Mouse (Mus musculus): Measurements from ENCODE around the gene Fam213a. TPM values are rescaled to one million over a fixed set of nuclear protein-coding genes. Genes with fewer than 3 reads are reported as not detected.

Fam213a gene
- polyA plus RNA-seq, 1 experiment from 2014 or later: 50.5 TPM

- H3K4me1 ChIP-seq: peaks cover 52% of the 10 kb centered on the region
- 0 out of 2 replicates have a peak, but pooled peaks cover 7% of the 10 kb centered on the region for H3K36me3 ChIP-seq (replicated peaks)
- H3K27me3 ChIP-seq (ENCODE audit: poor library complexity, severe bottlenecking): peaks cover 20% of the 10 kb centered on the region
- no peaks in the 10 kb centered on the region for H3K9me3 ChIP-seq
- no peak for DNase-seq (ENCODE audit: extremely low spot score, low spot score)
- peak within 1 kb of the TSS; percentile 95 for H3K27ac ChIP-seq
- peak within 1 kb of the TSS; percentile 88 for H3K4me3 ChIP-seq
- WGBS: under 1% methylated on average over 54 of the region's 54 CpGs
These were observed 47.2 kb downstream of the Fam213a start, which contains the start of gene Tspan14 for GRCm38 (mm10) chr14:40966392-40966861. TSS of gene Tspan14 (minus strand) at chr14:40966807.

GRCm38 (mm10) chr14:40965507-40966356 lies 47.9 kb downstream of the Fam213a start:
- Histone ChIP-seq H3K9me3 (no peaks in the 10 kb centered on the region), H3K36me3 (replicated peaks) (0 out of 2 replicates have a peak, but pooled peaks cover 7% of the 10 kb centered on the region), H3K4me1 (peaks cover 52% of the 10 kb centered on the region), H3K27me3 (ENCODE audit: poor library complexity, severe bottlenecking) (peaks cover 20% of the 10 kb centered on the region), H3K4me3 (peak overlapping the region; percentile 88), H3K27ac (peak overlapping the region; percentile 95)
- DNase-seq (ENCODE audit: extremely low spot score, low spot score): peak; percentile 54
- under 1% methylated on average over 15 of the region's 15 CpGs for WGBS

GRCm38 (mm10) chr14:40964881-40965280 lies 48.7 kb downstream of the Fam213a start:
- H3K4me1 ChIP-seq: peaks cover 59% of the 10 kb centered on the region

GRCm38 (mm10) chr14:40964214-40964610 lies 49.4 kb downstream of the Fam213a start:
- Histone ChIP-seq H3K4me1 (peaks cover 66% of the 10 kb centered on the region), H3K27me3 (ENCODE audit: poor library complexity, severe bottlenecking) (peaks cover 17% of the 10 kb centered on the region), H3K27ac (no peak overlapping the region), H3K9me3 (no peaks in the 10 kb centered on the region), H3K36me3 (replicated peaks) (0 out of 2 replicates have a peak, but pooled peaks cover 7% of the 10 kb centered on the region), H3K4me3 (peak overlapping the region; percentile 88; the same call in 1 of the 2 replicates)
- no peak for DNase-seq (ENCODE audit: extremely low spot score, low spot score)
- WGBS: 91% methylated on average over 3 of the region's 3 CpGs

More at GRCm38 (mm10) chr14:40964881-40965280, 48.7 kb downstream of the Fam213a start:
- H3K4me3 ChIP-seq: peak overlapping the region; percentile 88
- DNase-seq (ENCODE audit: extremely low spot score, low spot score): no peak
- no peak overlapping the region for H3K27ac ChIP-seq
- peaks cover 20% of the 10 kb centered on the region for H3K27me3 ChIP-seq (ENCODE audit: poor library complexity, severe bottlenecking)
- H3K36me3 ChIP-seq (replicated peaks): 0 out of 2 replicates have a peak, but pooled peaks cover 7% of the 10 kb centered on the region
- H3K9me3 ChIP-seq: no peaks in the 10 kb centered on the region

GRCm38 (mm10) chr14:40963501-40964213 lies 49.9 kb downstream of the Fam213a start:
- H3K4me1 ChIP-seq: peaks cover 72% of the 10 kb centered on the region
- no peaks in the 10 kb centered on the region for H3K9me3 ChIP-seq
- peaks cover 12% of the 10 kb centered on the region for H3K27me3 ChIP-seq (ENCODE audit: poor library complexity, severe bottlenecking)
- peak overlapping the region; percentile 65; the same call in 1 of the 2 replicates for H3K27ac ChIP-seq
- DNase-seq (ENCODE audit: extremely low spot score, low spot score): no peak
- 0 out of 2 replicates have a peak, but pooled peaks cover 7% of the 10 kb centered on the region for H3K36me3 ChIP-seq (replicated peaks)
- peak overlapping the region; percentile 88; the same call in 1 of the 2 replicates for H3K4me3 ChIP-seq
- 81% methylated on average over 3 of the region's 3 CpGs for WGBS

- WGBS: 75% methylated on average over 11 of the region's 11 CpGs
- peak overlapping the region; percentile 65 for H3K27ac ChIP-seq
- DNase-seq (ENCODE audit: extremely low spot score, low spot score): no peak
- H3K9me3 ChIP-seq: no peaks in the 10 kb centered on the region
- peak overlapping the region; percentile 88; the same call in 1 of the 2 replicates for H3K4me3 ChIP-seq
- peaks cover 77% of the 10 kb centered on the region for H3K4me1 ChIP-seq
- H3K27me3 ChIP-seq (ENCODE audit: poor library complexity, severe bottlenecking): 0 out of 2 replicates have a peak, but pooled peaks cover 1% of the 10 kb centered on the region
- 0 out of 2 replicates have a peak, but pooled peaks cover 7% of the 10 kb centered on the region for H3K36me3 ChIP-seq (replicated peaks)
These were observed 51.0 kb downstream of the Fam213a start for GRCm38 (mm10) chr14:40962365-40963290.

GRCm38 (mm10) chr14:40960237-40960636 lies 53.4 kb downstream of the Fam213a start:
- no peaks in the 10 kb centered on the region for H3K27me3 ChIP-seq (ENCODE audit: poor library complexity, severe bottlenecking)
- no peak overlapping the region for H3K4me3 ChIP-seq
- H3K4me1 ChIP-seq: peaks cover 90% of the 10 kb centered on the region
- 0 out of 2 replicates have a peak, but pooled peaks cover 7% of the 10 kb centered on the region for H3K36me3 ChIP-seq (replicated peaks)
- no peaks in the 10 kb centered on the region for H3K9me3 ChIP-seq
- 68% methylated on average over 4 of the region's 4 CpGs for WGBS
- DNase-seq (ENCODE audit: extremely low spot score, low spot score): no peak
- H3K27ac ChIP-seq: peak overlapping the region; percentile 97

- peaks cover 90% of the 10 kb centered on the region for H3K4me1 ChIP-seq
- H3K9me3 ChIP-seq: no peaks in the 10 kb centered on the region
- H3K36me3 ChIP-seq (replicated peaks): 0 out of 2 replicates have a peak, but pooled peaks cover 7% of the 10 kb centered on the region
- DNase-seq (ENCODE audit: extremely low spot score, low spot score): no peak
- H3K27ac ChIP-seq: peak overlapping the region; percentile 97
- 45% methylated on average over 3 of the region's 3 CpGs for WGBS
- H3K4me3 ChIP-seq: no peak overlapping the region
- no peaks in the 10 kb centered on the region for H3K27me3 ChIP-seq (ENCODE audit: poor library complexity, severe bottlenecking)
These were observed 54.0 kb downstream of the Fam213a start for GRCm38 (mm10) chr14:40959586-40959985.

GRCm38 (mm10) chr14:40958986-40959381 lies 54.6 kb downstream of the Fam213a start:
- Histone ChIP-seq H3K36me3 (replicated peaks) (0 out of 2 replicates have a peak, but pooled peaks cover 7% of the 10 kb centered on the region), H3K4me1 (peaks cover 90% of the 10 kb centered on the region), H3K4me3 (peak overlapping the region; percentile 20; the same call in 1 of the 2 replicates), H3K27ac (peak overlapping the region; percentile 97), H3K27me3 (ENCODE audit: poor library complexity, severe bottlenecking) (no peaks in the 10 kb centered on the region), H3K9me3 (no peaks in the 10 kb centered on the region)
- WGBS: 27% methylated on average over 2 of the region's 2 CpGs
- no peak for DNase-seq (ENCODE audit: extremely low spot score, low spot score)

- 19% methylated on average over 4 of the region's 4 CpGs for WGBS
- H3K36me3 ChIP-seq (replicated peaks): 0 out of 2 replicates have a peak, but pooled peaks cover 4% of the 10 kb centered on the region
- no peaks in the 10 kb centered on the region for H3K27me3 ChIP-seq (ENCODE audit: poor library complexity, severe bottlenecking)
- H3K4me1 ChIP-seq: peaks cover 90% of the 10 kb centered on the region
- H3K27ac ChIP-seq: peak overlapping the region; percentile 97
- H3K4me3 ChIP-seq: peak overlapping the region; percentile 20; the same call in 1 of the 2 replicates
- DNase-seq (ENCODE audit: extremely low spot score, low spot score): no peak
- H3K9me3 ChIP-seq: no peaks in the 10 kb centered on the region
These were observed 55.3 kb downstream of the Fam213a start for GRCm38 (mm10) chr14:40958083-40958985.

- no peak for DNase-seq (ENCODE audit: extremely low spot score, low spot score)
- H3K36me3 ChIP-seq (replicated peaks): 0 out of 2 replicates have a peak, but pooled peaks cover 3% of the 10 kb centered on the region
- peak overlapping the region; percentile 20; the same call in 1 of the 2 replicates for H3K4me3 ChIP-seq
- peak overlapping the region; percentile 97 for H3K27ac ChIP-seq
- H3K27me3 ChIP-seq (ENCODE audit: poor library complexity, severe bottlenecking): no peaks in the 10 kb centered on the region
- peaks cover 90% of the 10 kb centered on the region for H3K4me1 ChIP-seq
- 39% methylated on average over 3 of the region's 3 CpGs for WGBS
- H3K9me3 ChIP-seq: no peaks in the 10 kb centered on the region
These were observed 56.0 kb downstream of the Fam213a start for GRCm38 (mm10) chr14:40957607-40958006.
